8 mouse cellular contexts compared by ENCODE assay signal in genomic region chr3:97879222-97879621, GRCm38 (mm10). TPM values are rescaled to one million over a fixed set of nuclear protein-coding genes. Genes with fewer than 3 reads are reported as not detected.
A peak's percentile ranks its signal among the peaks of the same experiment; 100 is the strongest.
DNase-seq lines count a peak whose midpoint lies in the region.

No protein-coding gene starts in this region.

- DNase-seq in A20 (ENCODE audit: low read depth, low spot score) (peak; percentile 76), ES-CJ7 (ENCODE audit: low read depth, low spot score) (peak; percentile 71)
- DNase-seq in cerebellum, adult 11-12 months = peak; percentile 39
- peak; percentile 87 for DNase-seq in gastrocnemius, postnatal 10 days
- peak; percentile 64 for DNase-seq in large intestine, adult 2 months (ENCODE audit: low read depth, low spot score)
- peak; percentile 86 for DNase-seq in lung, postnatal 10 days
- peak; percentile 83 for DNase-seq in right cerebral cortex, postnatal 4 days
- peak; percentile 50 to 82 for DNase-seq in urinary bladder, postnatal 4 days (ENCODE audit: low spot score in 2 of 2)

- 7% methylated on average over 5 of the region's 5 CpGs for WGBS in large intestine, adult 2 months

RNA-seq across cellular contexts. Expression of gene Pde4dip, which starts 9.3 kb away (rescaled TPM):
- total RNA-seq in gastrocnemius, postnatal 10 days (2021) = 1,000 to 10,000 TPM; 1,278 to 1,422 TPM
- polyA plus RNA-seq in large intestine, adult 2 months (2012; rRNA removed) = 17.0 and 22.9 TPM in 2 replicates

RNA-seq across cellular contexts. Expression of gene Sec22b, which starts 21.8 kb away (rescaled TPM):
- total RNA-seq in gastrocnemius, postnatal 10 days (2021) = 10 to 100 TPM; 38.8 to 42.7 TPM
- 32.2 and 46.1 TPM in 2 replicates for polyA plus RNA-seq in large intestine, adult 2 months (2012; rRNA removed)

Comparison
In these comparisons a context has a peak if more than half of its experiments do, and no peak if none do; other contexts are left out.
1. Peak in every context shown above with its lines: DNase-seq.